Mouse (Mus musculus): Measurements from ENCODE around the gene Tnfrsf1b. TPM values are rescaled to one million over a fixed set of nuclear protein-coding genes. Genes with fewer than 3 reads are reported as not detected.

Tnfrsf1b gene
- polyA plus RNA-seq, 1 experiment from 2014 or later: 2.1 TPM

DNA sequence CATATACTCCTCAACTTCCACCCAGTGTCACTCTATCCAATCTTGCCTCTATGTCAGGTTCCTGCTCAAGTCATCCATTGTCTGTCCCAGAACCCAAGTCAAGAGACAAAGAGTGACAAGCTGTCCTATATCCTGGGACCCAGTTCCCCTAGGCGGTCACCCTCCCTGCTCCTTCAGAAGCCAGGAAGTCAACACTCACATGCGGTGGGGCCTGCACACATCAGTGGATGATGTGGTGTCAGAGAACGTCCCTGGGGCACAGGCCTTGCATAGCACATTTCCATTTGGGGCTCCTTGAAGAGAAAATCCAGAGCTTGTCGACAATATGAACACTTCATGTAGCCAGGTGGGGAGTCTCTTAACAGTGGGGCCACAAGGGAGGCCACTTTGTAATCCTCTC is 22.1 kb downstream of the Tnfrsf1b start:
- Histone ChIP-seq H3K9me3 (replicated peaks) (no peaks in the 10 kb centered on the region), H3K36me3 (no peaks in the 10 kb centered on the region), H3K4me3 (no peak overlapping the region), H3K27ac (no peak overlapping the region), H3K27me3 (ENCODE audit: low read depth, poor library complexity, severe bottlenecking) (no peaks in the 10 kb centered on the region), H3K4me1 (no peaks in the 10 kb centered on the region)
- WGBS: 88% methylated on average over 4 of the region's 4 CpGs
- DNase-seq (ENCODE audit: low spot score): no peak

GRCm38 (mm10) chr4:145222064-145222463 is 24.6 kb downstream of the Tnfrsf1b start:
- H3K4me3 ChIP-seq: no peak overlapping the region
- no peaks in the 10 kb centered on the region for H3K27me3 ChIP-seq (ENCODE audit: low read depth, poor library complexity, severe bottlenecking)
- no peaks in the 10 kb centered on the region for H3K9me3 ChIP-seq (replicated peaks)
- WGBS: 85% methylated on average over 8 of the region's 8 CpGs
- H3K27ac ChIP-seq: no peak overlapping the region
- DNase-seq (ENCODE audit: low spot score): no peak
- H3K4me1 ChIP-seq: no peaks in the 10 kb centered on the region
- H3K36me3 ChIP-seq: no peaks in the 10 kb centered on the region

- Histone ChIP-seq H3K4me3 (no peak overlapping the region), H3K4me1 (no peaks in the 10 kb centered on the region), H3K9me3 (replicated peaks) (no peaks in the 10 kb centered on the region), H3K27me3 (ENCODE audit: low read depth, poor library complexity, severe bottlenecking) (no peaks in the 10 kb centered on the region), H3K36me3 (no peaks in the 10 kb centered on the region), H3K27ac (no peak overlapping the region)
- DNase-seq (ENCODE audit: low spot score): no peak
- 74% methylated on average over 2 of the region's 2 CpGs for WGBS
Measured at GRCm38 (mm10) chr4:145221379-145221778, 25.3 kb downstream of the Tnfrsf1b start.

GRCm38 (mm10) chr4:145220001-145220400 is 26.7 kb downstream of the Tnfrsf1b start:
- H3K4me3 ChIP-seq: no peak overlapping the region
- DNase-seq (ENCODE audit: low spot score): no peak
- H3K27me3 ChIP-seq (ENCODE audit: low read depth, poor library complexity, severe bottlenecking): no peaks in the 10 kb centered on the region
- H3K27ac ChIP-seq: no peak overlapping the region
- H3K9me3 ChIP-seq (replicated peaks): no peaks in the 10 kb centered on the region
- H3K36me3 ChIP-seq: no peaks in the 10 kb centered on the region
- WGBS: 80% methylated on average over 1 of the region's 1 CpGs
- peaks cover 3% of the 10 kb centered on the region for H3K4me1 ChIP-seq

DNA sequence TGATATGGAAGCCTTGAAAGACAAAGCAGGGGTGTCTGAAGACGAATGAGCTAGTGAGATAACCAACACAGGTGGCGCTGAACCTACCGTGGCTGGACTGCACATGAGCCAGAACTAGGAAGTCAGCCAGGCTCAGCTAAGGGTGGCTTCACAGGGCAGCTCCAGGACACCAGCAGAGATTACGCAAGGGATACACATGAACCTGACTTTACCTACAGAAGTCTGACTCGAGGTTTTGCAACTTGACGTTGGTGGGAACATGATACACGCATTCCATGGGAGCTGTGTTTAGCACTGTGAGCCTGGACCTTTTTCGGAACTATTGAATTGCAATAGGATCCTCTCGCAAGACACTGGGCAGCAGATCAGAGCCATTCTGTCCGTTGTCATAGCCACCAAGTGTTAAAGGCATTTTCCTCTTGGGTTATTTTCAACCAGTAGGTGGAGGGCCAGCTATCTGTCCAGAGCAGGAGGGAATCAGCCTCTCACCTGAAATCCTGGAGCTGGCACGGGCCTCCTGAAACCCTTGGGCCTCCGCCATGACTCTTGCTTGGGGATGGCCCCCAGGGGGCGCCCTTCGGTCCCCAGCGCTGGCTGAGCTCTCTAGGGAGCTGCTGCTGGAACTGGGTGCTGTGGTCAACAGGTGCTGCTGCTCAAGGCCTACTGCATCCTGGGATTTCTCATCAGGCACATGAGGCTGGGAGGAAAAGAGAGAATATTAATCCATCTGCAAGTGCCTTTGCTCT is 27.3 kb downstream of the Tnfrsf1b start:
- Histone ChIP-seq H3K27ac (no peak overlapping the region), H3K36me3 (no peaks in the 10 kb centered on the region), H3K4me3 (no peak overlapping the region), H3K27me3 (ENCODE audit: low read depth, poor library complexity, severe bottlenecking) (no peaks in the 10 kb centered on the region), H3K9me3 (replicated peaks) (no peaks in the 10 kb centered on the region), H3K4me1 (peaks cover 9% of the 10 kb centered on the region)
- peak; percentile 43 for DNase-seq (ENCODE audit: low spot score)
- 67% methylated on average over 15 of the region's 15 CpGs for WGBS

DNA sequence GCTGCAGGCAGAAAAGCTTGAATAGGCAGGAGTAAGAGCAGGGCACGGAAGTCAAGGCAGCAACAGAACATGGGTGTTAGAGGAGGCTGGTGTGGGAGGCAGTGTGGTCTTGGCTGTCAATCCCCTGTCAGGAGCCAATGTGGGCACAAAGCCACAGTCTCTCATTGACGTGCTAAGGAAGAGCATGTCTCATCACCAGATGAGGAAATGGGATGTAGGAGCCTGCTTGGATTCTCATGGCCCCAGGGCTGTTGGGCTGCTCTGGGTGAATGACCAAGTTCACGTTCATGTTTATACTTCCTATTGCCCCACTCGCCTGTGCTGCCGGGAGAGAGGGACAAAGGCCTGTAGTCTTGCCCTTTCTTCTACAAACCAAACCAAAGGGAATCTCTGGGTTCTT is 28.8 kb downstream of the Tnfrsf1b start:
- H3K9me3 ChIP-seq (replicated peaks): no peaks in the 10 kb centered on the region
- H3K4me1 ChIP-seq: peaks cover 12% of the 10 kb centered on the region
- WGBS: 84% methylated on average over 5 of the region's 5 CpGs
- H3K27me3 ChIP-seq (ENCODE audit: low read depth, poor library complexity, severe bottlenecking): no peaks in the 10 kb centered on the region
- no peak for DNase-seq (ENCODE audit: low spot score)
- H3K36me3 ChIP-seq: no peaks in the 10 kb centered on the region
- H3K27ac ChIP-seq: no peak overlapping the region
- no peak overlapping the region for H3K4me3 ChIP-seq

DNA sequence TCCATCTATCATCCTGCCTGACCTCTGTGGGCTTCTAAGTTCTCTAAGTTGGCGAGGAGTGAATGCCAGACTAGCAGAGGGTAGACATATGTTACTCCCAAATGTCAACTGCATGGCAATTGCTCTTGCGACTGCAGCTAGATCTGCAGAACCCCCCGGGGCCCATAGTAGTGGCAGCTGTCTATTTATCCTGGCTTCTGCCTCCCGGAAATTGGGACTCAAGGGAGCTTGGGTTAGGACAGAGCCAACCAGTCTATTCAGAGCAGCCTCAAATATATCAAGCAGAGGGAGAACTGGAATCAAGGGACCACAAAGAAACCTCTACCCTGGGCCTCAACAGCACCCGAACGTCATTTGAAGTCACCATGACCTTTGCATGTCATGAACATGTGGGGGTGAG is 29.6 kb downstream of the Tnfrsf1b start:
- WGBS: 88% methylated on average over 6 of the region's 6 CpGs
- H3K27me3 ChIP-seq (ENCODE audit: low read depth, poor library complexity, severe bottlenecking): no peaks in the 10 kb centered on the region
- no peak overlapping the region for H3K27ac ChIP-seq
- H3K36me3 ChIP-seq: no peaks in the 10 kb centered on the region
- H3K4me3 ChIP-seq: no peak overlapping the region
- no peak for DNase-seq (ENCODE audit: low spot score)
- H3K4me1 ChIP-seq: peaks cover 12% of the 10 kb centered on the region
- no peaks in the 10 kb centered on the region for H3K9me3 ChIP-seq (replicated peaks)

GRCm38 (mm10) chr4:145215396-145215795 is 31.3 kb downstream of the Tnfrsf1b start:
- H3K4me3 ChIP-seq: no peak overlapping the region
- H3K36me3 ChIP-seq: no peaks in the 10 kb centered on the region
- no peak overlapping the region for H3K27ac ChIP-seq
- H3K4me1 ChIP-seq: peaks cover 12% of the 10 kb centered on the region
- DNase-seq (ENCODE audit: low spot score): no peak
- no peaks in the 10 kb centered on the region for H3K27me3 ChIP-seq (ENCODE audit: low read depth, poor library complexity, severe bottlenecking)
- 83% methylated on average over 2 of the region's 2 CpGs for WGBS
- no peaks in the 10 kb centered on the region for H3K9me3 ChIP-seq (replicated peaks)

- Histone ChIP-seq H3K4me3 (no peak overlapping the region), H3K4me1 (peaks cover 14% of the 10 kb centered on the region), H3K27ac (no peak overlapping the region), H3K36me3 (no peaks in the 10 kb centered on the region), H3K27me3 (ENCODE audit: low read depth, poor library complexity, severe bottlenecking) (no peaks in the 10 kb centered on the region), H3K9me3 (replicated peaks) (no peaks in the 10 kb centered on the region)
- no peak for DNase-seq (ENCODE audit: low spot score)
- WGBS: 57% methylated on average over 6 of the region's 6 CpGs
Measured at GRCm38 (mm10) chr4:145214786-145215174, 31.9 kb downstream of the Tnfrsf1b start.

- peak overlapping the region; percentile 68; the same call in 1 of the 2 replicates for H3K27ac ChIP-seq
- DNase-seq (ENCODE audit: low spot score): peak; percentile 95
- H3K27me3 ChIP-seq (ENCODE audit: low read depth, poor library complexity, severe bottlenecking): no peaks in the 10 kb centered on the region
- no peaks in the 10 kb centered on the region for H3K36me3 ChIP-seq
- H3K4me1 ChIP-seq: peaks cover 20% of the 10 kb centered on the region
- H3K9me3 ChIP-seq (replicated peaks): no peaks in the 10 kb centered on the region
- 36% methylated on average over 8 of the region's 8 CpGs for WGBS
- no peak overlapping the region for H3K4me3 ChIP-seq
Measured at GRCm38 (mm10) chr4:145213999-145214785, 32.5 kb downstream of the Tnfrsf1b start.

- peaks cover 20% of the 10 kb centered on the region for H3K4me1 ChIP-seq
- no peaks in the 10 kb centered on the region for H3K27me3 ChIP-seq (ENCODE audit: low read depth, poor library complexity, severe bottlenecking)
- no peaks in the 10 kb centered on the region for H3K9me3 ChIP-seq (replicated peaks)
- WGBS: 68% methylated on average over 2 of the region's 2 CpGs
- no peak overlapping the region for H3K4me3 ChIP-seq
- no peaks in the 10 kb centered on the region for H3K36me3 ChIP-seq
- DNase-seq (ENCODE audit: low spot score): no peak
- H3K27ac ChIP-seq: no peak overlapping the region
Measured at GRCm38 (mm10) chr4:145211076-145211475, 35.6 kb downstream of the Tnfrsf1b start.

DNA sequence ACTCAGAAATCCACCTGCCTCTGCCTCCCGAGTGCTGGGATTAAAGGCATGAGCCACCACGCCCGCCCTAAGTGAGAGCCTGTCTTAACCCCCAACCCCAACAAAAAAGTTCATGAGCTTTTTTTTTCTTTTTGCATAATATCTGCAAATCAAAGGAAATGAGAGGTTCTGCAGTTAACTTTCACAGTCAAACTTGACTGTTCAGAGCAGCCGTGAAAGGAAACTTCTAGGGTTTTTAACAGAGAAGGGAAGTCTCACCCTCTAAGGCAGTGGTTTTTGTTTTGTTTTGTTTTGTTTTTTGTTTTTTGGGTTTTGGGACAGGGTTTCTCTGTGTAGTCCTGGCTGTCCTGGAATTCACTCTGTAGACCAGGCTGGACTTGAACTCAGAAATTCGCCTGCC is 36.1 kb downstream of the Tnfrsf1b start:
- WGBS: 94% methylated on average over 5 of the region's 5 CpGs
- H3K27ac ChIP-seq: no peak overlapping the region
- DNase-seq (ENCODE audit: low spot score): no peak

DNA sequence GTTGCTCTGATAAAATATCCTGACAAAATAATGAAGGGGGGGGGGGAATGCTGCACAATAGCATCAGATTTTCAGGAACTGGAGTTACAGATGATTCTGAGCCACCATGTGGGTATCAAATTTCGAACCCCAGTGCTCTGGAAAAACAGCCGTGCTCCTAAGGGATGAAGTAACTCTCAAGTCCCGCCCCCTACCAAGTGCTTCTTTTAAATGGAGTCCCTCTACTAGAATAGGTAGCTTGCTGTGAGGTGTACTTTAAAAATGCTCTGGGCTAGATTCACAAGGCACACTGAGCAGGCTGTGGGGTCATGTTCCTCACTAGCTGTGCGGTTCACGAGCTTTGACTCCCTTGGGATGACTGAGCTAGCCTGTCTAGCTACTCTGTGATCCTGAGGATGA is 37.0 kb downstream of the Tnfrsf1b start:
- Histone ChIP-seq H3K27me3 (ENCODE audit: low read depth, poor library complexity, severe bottlenecking) (no peaks in the 10 kb centered on the region), H3K9me3 (replicated peaks) (no peaks in the 10 kb centered on the region), H3K4me3 (no peak overlapping the region), H3K36me3 (no peaks in the 10 kb centered on the region), H3K4me1 (peaks cover 14% of the 10 kb centered on the region), H3K27ac (no peak overlapping the region)
- WGBS: 50% methylated on average over 5 of the region's 5 CpGs
- no peak for DNase-seq (ENCODE audit: low spot score)

More for the DNA sequence above, 36.1 kb downstream of the Tnfrsf1b start:
- Histone ChIP-seq H3K9me3 (replicated peaks) (no peaks in the 10 kb centered on the region), H3K4me1 (peaks cover 20% of the 10 kb centered on the region), H3K4me3 (no peak overlapping the region), H3K27me3 (ENCODE audit: low read depth, poor library complexity, severe bottlenecking) (no peaks in the 10 kb centered on the region), H3K36me3 (no peaks in the 10 kb centered on the region)

Data from limb, embryonic 10.5 days (tissue).